Mouse (Mus musculus) kidney, adult 2 months (tissue): ENCODE measurements around the gene Camta2.

Experiments
- CTCF ChIP-seq: fragments of 200-500 bp; conservative IDR thresholded peaks from 2 replicates; pipeline ENCODE4 v1.5.1; 2011; ENCODE audit warnings: low read depth, mild to moderate bottlenecking, control low read depth, low read length, moderate library complexity, mixed read lengths; ENCODE audit not compliant: insufficient read depth, insufficient read length
- POLR2A ChIP-seq: fragments of 200-500 bp; IDR thresholded peaks from one replicate; pipeline ENCODE4 v1.6.1; 2011; ENCODE audit warnings: low read depth, low read length, control low read depth

GRCm38 (mm10) chr11:70699051-70699450, 11.1 kb upstream of the Camta2 start:
- TF ChIP-seq POLR2A (no peak), CTCF (no peak)
